Mouse (Mus musculus) kidney, embryonic 16.5 days (tissue): Measurements from ENCODE around the gene Bcan. TPM values are rescaled to one million over a fixed set of nuclear protein-coding genes. Genes with fewer than 3 reads are reported as not detected.

Experiments
- ATAC-seq: fragments of 200-750 bp; cut with Nextera tagmentation; 2 replicates; pipeline ENCODE4 v1.8.0; 2017; ENCODE audit warnings: moderate TSS enrichment; ENCODE audit not compliant: low FRiP score, low TSS enrichment
- H3K27ac ChIP-seq: fragments of 300-500 bp; sonication (generic); 2 replicates; pipeline ENCODE4 v1.5.1; 2014; ENCODE audit warnings: low read length
- H3K27me3 ChIP-seq: fragments of 300-500 bp; sonication (generic); 2 replicates; pipeline ENCODE4 v1.6.1; 2014; ENCODE audit warnings: low read length, control low read depth, mixed read lengths; ENCODE audit not compliant: insufficient read depth
- H3K36me3 ChIP-seq: fragments of 300-500 bp; sonication (generic); 2 replicates; pipeline ENCODE4 v1.6.1; 2014; ENCODE audit warnings: low read length, control low read depth, mixed read lengths; ENCODE audit not compliant: insufficient read depth
- H3K4me1 ChIP-seq: fragments of 300-500 bp; sonication (generic); 2 replicates; pipeline ENCODE4 v1.6.1; 2014; ENCODE audit warnings: low read length, control low read depth, mixed read lengths; ENCODE audit not compliant: insufficient read depth
- H3K4me2 ChIP-seq: fragments of 300-500 bp; sonication (generic); replicated peaks from 2 replicates; pipeline ENCODE4 v1.6.1; 2014; ENCODE audit warnings: low read depth, low read length
- H3K4me3 ChIP-seq: fragments of 300-500 bp; sonication (generic); 2 replicates; pipeline ENCODE4 v1.5.1; 2014; ENCODE audit warnings: mild to moderate bottlenecking, low read length
- H3K9ac ChIP-seq: fragments of 300-500 bp; sonication (generic); replicated peaks from 2 replicates; pipeline ENCODE4 v1.6.1; 2014; ENCODE audit warnings: low read length
- H3K9me3 ChIP-seq: fragments of 300-500 bp; sonication (generic); 2 replicates; pipeline ENCODE4 v1.6.1; 2016; ENCODE audit warnings: low read length, control low read depth
- WGBS: fragments of 180-500 bp; shearing (Covaris S2); extraction: QIAGEN DNeasy Blood & Tissue Kit; methylation state at CpG from one replicate; pipeline ENCODE4 v1.1.7; 2014; 5-methylcytosine and 5-hydroxymethylcytosine counted together
- polyA plus RNA-seq: library from polyadenylated mRNA; unstranded; fragments of >200 nt; fragmentation: Nextera tagmentation; extraction: Ambion mirVana; gene quantifications from 2 replicates; pipeline ENCODE4 v1.2.1, GENCODE M21; 2015

Bcan gene
- polyA plus RNA-seq, 1 experiment from 2014 or later, result 0.10 TPM

GRCm38 (mm10) chr3:87984094-87984493, 15.9 kb downstream of the Bcan start:
- Histone ChIP-seq H3K27me3 (peaks cover under 1% of the 10 kb centered on the region; the same call in 1 of the 2 replicates), H3K9ac (peak overlapping the region; percentile 49; the same call in 1 of the 2 replicates), H3K4me2 (no peak overlapping the region), H3K36me3 (no peaks in the 10 kb centered on the region), H3K27ac (peak overlapping the region; percentile 89; the same call in 1 of the 2 replicates), H3K4me3 (no peak overlapping the region), H3K4me1 (peaks cover 76% of the 10 kb centered on the region), H3K9me3 (no peaks in the 10 kb centered on the region)
- no peak for ATAC-seq
- 21% methylated on average over 3 of the region's 3 CpGs for WGBS

GRCm38 (mm10) chr3:87983627-87984026, 16.4 kb downstream of the Bcan start:
- no peak for ATAC-seq
- Histone ChIP-seq H3K27ac (peak overlapping the region; percentile 89), H3K9ac (peak overlapping the region; percentile 49), H3K27me3 (no peaks in the 10 kb centered on the region), H3K4me2 (peak overlapping the region; percentile 43), H3K4me1 (peaks cover 76% of the 10 kb centered on the region), H3K36me3 (no peaks in the 10 kb centered on the region), H3K9me3 (no peaks in the 10 kb centered on the region), H3K4me3 (0 out of 2 replicates have a peak overlapping the region, but pooled peaks have one; percentile 3)
- WGBS, result 52% methylated on average over 6 of the region's 6 CpGs

- H3K4me2 ChIP-seq, result peak overlapping the region; percentile 43
- no peaks in the 10 kb centered on the region for H3K9me3 ChIP-seq
- WGBS, result 2% methylated on average over 13 of the region's 13 CpGs
- H3K27me3 ChIP-seq, result no peaks in the 10 kb centered on the region
- H3K27ac ChIP-seq, result peak overlapping the region; percentile 89
- 0 out of 2 replicates have a peak overlapping the region, but pooled peaks have one; percentile 3 for H3K4me3 ChIP-seq
- H3K4me1 ChIP-seq, result peaks cover 72% of the 10 kb centered on the region
- peak; percentile 73 for ATAC-seq
- H3K36me3 ChIP-seq, result no peaks in the 10 kb centered on the region
- H3K9ac ChIP-seq, result peak overlapping the region; percentile 49
Observed at GRCm38 (mm10) chr3:87982836-87983601, 17.0 kb downstream of the Bcan start.

GRCm38 (mm10) chr3:87981894-87982835, 17.9 kb downstream of the Bcan start:
- peak overlapping the region; percentile 43 for H3K4me2 ChIP-seq
- H3K9me3 ChIP-seq, result no peaks in the 10 kb centered on the region
- H3K27me3 ChIP-seq, result no peaks in the 10 kb centered on the region
- WGBS, result 28% methylated on average over 12 of the region's 12 CpGs
- H3K4me3 ChIP-seq, result no peak overlapping the region
- H3K9ac ChIP-seq, result peak overlapping the region; percentile 49
- peaks cover 67% of the 10 kb centered on the region for H3K4me1 ChIP-seq
- H3K36me3 ChIP-seq, result peaks cover 5% of the 10 kb centered on the region; the same call in 1 of the 2 replicates
- ATAC-seq, result peak; percentile 35
- peak overlapping the region; percentile 89 for H3K27ac ChIP-seq

GRCm38 (mm10) chr3:87981214-87981760, 18.7 kb downstream of the Bcan start:
- Histone ChIP-seq H3K4me1 (peaks cover 61% of the 10 kb centered on the region), H3K36me3 (peaks cover 11% of the 10 kb centered on the region; the same call in 1 of the 2 replicates), H3K27ac (peak overlapping the region; percentile 89), H3K4me3 (no peak overlapping the region), H3K9me3 (no peaks in the 10 kb centered on the region), H3K9ac (peak overlapping the region; percentile 4), H3K27me3 (no peaks in the 10 kb centered on the region), H3K4me2 (no peak overlapping the region)
- WGBS, result 82% methylated on average over 6 of the region's 6 CpGs
- no peak for ATAC-seq

- ATAC-seq, result peak; percentile 4; the same call in 1 of the 2 replicates
- Histone ChIP-seq H3K27ac (peak overlapping the region; percentile 57), H3K9me3 (no peaks in the 10 kb centered on the region), H3K27me3 (no peaks in the 10 kb centered on the region), H3K4me1 (peaks cover 57% of the 10 kb centered on the region), H3K4me3 (no peak overlapping the region), H3K9ac (peak overlapping the region; percentile 39; the same call in 1 of the 2 replicates), H3K36me3 (peaks cover 11% of the 10 kb centered on the region; the same call in 1 of the 2 replicates), H3K4me2 (0 out of 2 replicates have a peak overlapping the region, but pooled peaks have one; percentile 7)
- 53% methylated on average over 5 of the region's 5 CpGs for WGBS
Observed at GRCm38 (mm10) chr3:87980728-87981127, 19.3 kb downstream of the Bcan start.

GRCm38 (mm10) chr3:87980085-87980484, 19.9 kb downstream of the Bcan start:
- Histone ChIP-seq H3K4me1 (peaks cover 51% of the 10 kb centered on the region), H3K27ac (peak overlapping the region; percentile 57; the same call in 1 of the 2 replicates), H3K4me2 (peak overlapping the region; percentile 7; the same call in 1 of the 2 replicates), H3K36me3 (peaks cover 16% of the 10 kb centered on the region), H3K9ac (peak overlapping the region; percentile 39; the same call in 1 of the 2 replicates), H3K9me3 (no peaks in the 10 kb centered on the region), H3K4me3 (no peak overlapping the region), H3K27me3 (no peaks in the 10 kb centered on the region)
- ATAC-seq, result no peak
- 38% methylated on average over 3 of the region's 3 CpGs for WGBS

GRCm38 (mm10) chr3:87979493-87979892, 20.5 kb downstream of the Bcan start:
- Histone ChIP-seq H3K27ac (no peak overlapping the region), H3K9ac (no peak overlapping the region), H3K36me3 (peaks cover 19% of the 10 kb centered on the region), H3K9me3 (no peaks in the 10 kb centered on the region), H3K27me3 (no peaks in the 10 kb centered on the region), H3K4me1 (peaks cover 53% of the 10 kb centered on the region), H3K4me3 (no peak overlapping the region), H3K4me2 (no peak overlapping the region)
- 78% methylated on average over 5 of the region's 5 CpGs for WGBS
- ATAC-seq, result no peak

- Histone ChIP-seq H3K36me3 (peaks cover 19% of the 10 kb centered on the region), H3K27me3 (no peaks in the 10 kb centered on the region), H3K4me1 (peaks cover 45% of the 10 kb centered on the region), H3K27ac (no peak overlapping the region; the same call in 1 of the 2 replicates), H3K4me3 (peak overlapping the region; percentile 74), H3K9me3 (no peaks in the 10 kb centered on the region), H3K9ac (peak overlapping the region; percentile 85; the same call in 1 of the 2 replicates), H3K4me2 (peak overlapping the region; percentile 91)
- ATAC-seq, result no peak
- WGBS, result 41% methylated on average over 12 of the region's 12 CpGs
Observed at GRCm38 (mm10) chr3:87974381-87974987, 25.5 kb downstream of the Bcan start.
